Mouse (Mus musculus): ENCODE measurements at regions not wholly inside any gene's neighbourhood (a gene's known extent, or its start where the extent isn't known, plus 50 kb on each side); places are given as distances from the start of the nearest gene placed in this dataset.

GRCm38 (mm10) chr2:129952486-129952885 lies 59.7 kb upstream of the Tgm3 start:
- no peak for DNase-seq (ENCODE audit: low spot score)

- DNase-seq (ENCODE audit: low spot score), result no peak
Measured at GRCm38 (mm10) chr2:129955260-129955691, 56.9 kb upstream of the Tgm3 start.

- no peak for DNase-seq (ENCODE audit: low spot score)
Measured at GRCm38 (mm10) chr2:129958120-129958519, 54.0 kb upstream of the Tgm3 start.

- no peak for DNase-seq (ENCODE audit: low spot score)
Measured at GRCm38 (mm10) chr2:129960364-129960763, 51.8 kb upstream of the Tgm3 start.

GRCm38 (mm10) chr2:129961522-129961921 lies 50.6 kb upstream of the Tgm3 start:
- DNase-seq (ENCODE audit: low spot score), result no peak
